Mouse (Mus musculus) midbrain, embryonic 13.5 days (tissue): ENCODE data around the gene Etfbkmt. TPM values are rescaled to one million over a fixed set of nuclear protein-coding genes. Genes with fewer than 3 reads are reported as not detected.
"Not testable (repeated sequence)": the region's sequence is repeated elsewhere in the genome, so short reads cannot be mapped to it uniquely, and the experiment has no call there.

Experiments used
- ATAC-seq: fragments of 200-750 bp; cut with Nextera tagmentation; 2 replicates; pipeline ENCODE4 v1.8.0; 2017; ENCODE audit warnings: mild to moderate bottlenecking, moderate TSS enrichment, moderate library complexity
- H3K27ac ChIP-seq: fragments of 300-500 bp; sonication (generic); 2 replicates; pipeline ENCODE4 v1.5.1; 2015; ENCODE audit warnings: inconsistent platforms, mild to moderate bottlenecking, moderate library complexity
- H3K27me3 ChIP-seq: fragments of 300-500 bp; sonication (generic); 2 replicates; pipeline ENCODE4 v1.6.1; 2015; ENCODE audit warnings: mild to moderate bottlenecking, inconsistent platforms
- H3K36me3 ChIP-seq: fragments of 300-500 bp; sonication (generic); 2 replicates; pipeline ENCODE4 v1.6.1; 2015; ENCODE audit warnings: mild to moderate bottlenecking, inconsistent platforms
- H3K4me1 ChIP-seq: fragments of 300-500 bp; sonication (generic); replicated peaks from 2 replicates; pipeline ENCODE4 v1.6.1; 2015; ENCODE audit warnings: inconsistent platforms
- H3K4me2 ChIP-seq: fragments of 300-500 bp; sonication (generic); replicated peaks from 2 replicates; pipeline ENCODE4 v1.6.1; 2015; ENCODE audit warnings: moderate library complexity, mild to moderate bottlenecking, inconsistent platforms
- H3K4me3 ChIP-seq: fragments of 300-500 bp; sonication (generic); replicated peaks from 2 replicates; pipeline ENCODE4 v1.5.1; 2015; ENCODE audit warnings: mild to moderate bottlenecking, inconsistent platforms
- H3K9ac ChIP-seq: fragments of 300-500 bp; sonication (generic); replicated peaks from 2 replicates; pipeline ENCODE4 v1.6.1; 2015; ENCODE audit warnings: mild to moderate bottlenecking, inconsistent platforms
- H3K9me3 ChIP-seq: fragments of 300-500 bp; sonication (generic); 2 replicates; pipeline ENCODE4 v1.6.1; 2016; ENCODE audit warnings: mild to moderate bottlenecking, inconsistent platforms
- WGBS: fragments of 180-500 bp; shearing (Covaris S2); methylation state at CpG from one replicate; pipeline ENCODE4 v1.1.7; 2015; 5-methylcytosine and 5-hydroxymethylcytosine counted together
- polyA plus RNA-seq: library from polyadenylated mRNA; unstranded; fragments of >200 nt; fragmentation: Nextera tagmentation; extraction: Ambion mirVana; gene quantifications from 2 replicates; pipeline ENCODE4 v1.2.1, GENCODE M21; 2015

Gene Etfbkmt
- polyA plus RNA-seq, 1 experiment from 2014 or later = 6.9 TPM

DNA sequence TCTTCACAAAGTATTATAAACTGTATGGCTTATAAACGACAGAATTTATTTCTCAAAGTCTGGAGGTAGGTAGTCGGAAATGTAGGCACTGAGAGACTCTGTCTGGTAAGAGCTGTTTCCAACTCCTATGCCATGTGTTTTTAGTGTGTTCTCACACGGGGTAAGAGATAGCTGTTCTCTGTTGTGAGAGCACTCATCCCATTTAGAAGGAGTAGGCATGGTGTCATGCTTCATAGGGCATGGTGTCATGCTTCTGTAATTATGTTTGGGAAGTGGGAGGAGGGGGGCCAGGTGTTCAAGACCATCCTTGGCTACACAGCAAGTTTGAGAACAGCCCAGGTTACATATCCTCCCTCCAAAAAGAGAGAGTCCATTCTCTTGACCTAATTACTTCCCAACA, 32.0 kb upstream of the Etfbkmt start:
- Histone ChIP-seq H3K4me3 (no peak overlapping the region), H3K36me3 (no peaks in the 10 kb centered on the region), H3K4me1 (no peaks in the 10 kb centered on the region), H3K27me3 (no peaks in the 10 kb centered on the region), H3K4me2 (no peak overlapping the region), H3K9ac (no peak overlapping the region), H3K27ac (no peak overlapping the region), H3K9me3 (no peaks in the 10 kb centered on the region)
- no peak for ATAC-seq
- whole genome bisulfite sequencing = 77% methylated on average over 3 of the region's 3 CpGs

DNA sequence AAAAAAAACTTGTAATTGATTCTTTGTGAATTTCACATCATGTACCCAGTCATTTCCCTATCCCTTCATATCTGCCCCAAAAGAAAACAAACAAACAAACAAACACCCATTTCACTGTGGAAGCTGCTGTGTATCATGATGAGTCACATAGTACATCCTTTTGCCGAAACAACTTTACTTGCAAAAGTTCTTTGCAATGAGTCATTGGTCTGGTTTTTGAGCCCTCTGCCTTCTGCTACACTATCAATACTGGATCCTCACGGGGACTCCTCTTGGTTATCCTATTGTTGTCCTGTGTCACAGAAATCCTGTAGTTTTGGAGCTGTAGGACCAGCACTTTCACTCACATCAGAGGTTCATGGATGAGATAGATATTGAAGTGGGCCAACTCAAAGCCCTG, 30.7 kb upstream of the Etfbkmt start:
- Histone ChIP-seq H3K27ac (no peak overlapping the region), H3K27me3 (no peaks in the 10 kb centered on the region), H3K4me2 (no peak overlapping the region), H3K9ac (no peak overlapping the region), H3K4me1 (no peaks in the 10 kb centered on the region), H3K36me3 (no peaks in the 10 kb centered on the region), H3K4me3 (no peak overlapping the region), H3K9me3 (no peaks in the 10 kb centered on the region)
- WGBS = 85% methylated on average over 2 of the region's 2 CpGs
- no peak for ATAC-seq

DNA sequence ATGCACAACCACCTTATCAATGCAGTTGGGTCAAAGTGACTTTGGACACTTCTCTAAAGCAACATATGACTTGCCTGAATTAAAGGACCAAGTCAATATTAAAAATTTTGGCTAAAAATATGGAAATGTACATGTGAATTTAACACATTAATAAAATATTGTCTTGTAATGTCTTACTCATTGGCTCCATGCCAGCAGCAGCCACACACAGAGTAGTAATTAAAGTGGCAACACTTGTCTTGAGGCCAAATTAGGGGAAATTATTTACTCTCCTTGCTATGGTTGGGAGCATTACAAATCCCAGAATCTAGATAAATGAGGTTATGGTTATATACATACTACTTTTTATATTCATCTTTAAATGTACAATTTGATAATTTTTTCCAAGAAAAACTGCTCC, 22.7 kb upstream of the Etfbkmt start:
- H3K4me2 ChIP-seq = no peak overlapping the region
- no peaks in the 10 kb centered on the region for H3K9me3 ChIP-seq
- no peaks in the 10 kb centered on the region for H3K27me3 ChIP-seq
- ATAC-seq = no peak
- H3K36me3 ChIP-seq = no peaks in the 10 kb centered on the region
- no peak overlapping the region for H3K9ac ChIP-seq
- H3K27ac ChIP-seq = no peak overlapping the region
- no peak overlapping the region for H3K4me3 ChIP-seq
- no peaks in the 10 kb centered on the region for H3K4me1 ChIP-seq

DNA sequence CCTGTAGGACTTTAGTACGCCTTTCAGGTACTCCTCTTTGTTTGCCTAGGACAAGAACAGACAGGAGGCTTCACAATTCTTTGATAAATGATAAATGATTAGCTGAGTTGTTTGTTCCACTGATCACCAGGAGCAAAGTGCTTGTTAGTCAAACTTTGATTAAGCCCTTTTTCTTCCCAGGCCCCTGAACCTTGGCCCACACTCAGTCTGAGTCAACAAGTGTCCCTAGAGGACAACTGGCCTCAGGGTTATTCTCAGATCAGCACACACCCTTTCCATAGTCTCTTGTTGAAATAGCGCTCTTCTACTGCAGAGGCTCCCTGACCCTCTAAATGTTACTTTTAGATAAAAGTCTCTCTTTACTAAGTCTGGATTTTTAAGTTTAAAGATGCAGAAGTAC, 20.7 kb upstream of the Etfbkmt start:
- no peak overlapping the region for H3K27ac ChIP-seq
- no peak overlapping the region for H3K4me3 ChIP-seq
- H3K27me3 ChIP-seq = no peaks in the 10 kb centered on the region
- H3K36me3 ChIP-seq = no peaks in the 10 kb centered on the region
- no peak overlapping the region for H3K9ac ChIP-seq
- no peaks in the 10 kb centered on the region for H3K4me1 ChIP-seq
- WGBS = 67% methylated on average over 2 of the region's 2 CpGs
- H3K9me3 ChIP-seq = no peaks in the 10 kb centered on the region
- no peak for ATAC-seq
- no peak overlapping the region for H3K4me2 ChIP-seq

DNA sequence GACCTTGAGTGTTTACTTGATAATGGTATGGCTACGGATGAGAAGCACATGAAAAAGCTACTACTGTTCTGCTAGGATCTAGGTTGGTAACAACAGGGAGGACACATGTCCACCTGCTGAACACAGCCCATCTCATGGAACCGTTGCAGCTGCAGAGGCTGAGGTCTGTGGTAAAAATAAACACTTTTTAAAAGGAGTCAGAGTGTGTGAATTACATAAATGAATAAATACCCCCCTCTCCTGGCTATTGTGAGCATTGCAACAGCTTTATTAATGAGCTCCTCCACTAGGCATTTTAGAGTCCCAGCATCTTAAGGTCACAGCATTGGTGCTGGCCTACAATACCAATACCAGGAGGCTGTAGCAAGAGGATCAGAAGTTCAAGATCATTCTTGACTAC, 19.8 kb upstream of the Etfbkmt start:
- no peaks in the 10 kb centered on the region for H3K4me1 ChIP-seq
- no peaks in the 10 kb centered on the region for H3K9me3 ChIP-seq
- peak; percentile 72; the same call in 1 of the 2 replicates for ATAC-seq
- no peak overlapping the region for H3K27ac ChIP-seq
- no peaks in the 10 kb centered on the region for H3K36me3 ChIP-seq
- H3K9ac ChIP-seq = no peak overlapping the region
- H3K4me2 ChIP-seq = no peak overlapping the region
- H3K27me3 ChIP-seq = no peaks in the 10 kb centered on the region
- no peak overlapping the region for H3K4me3 ChIP-seq
- WGBS = 39% methylated on average over 2 of the region's 2 CpGs

DNA sequence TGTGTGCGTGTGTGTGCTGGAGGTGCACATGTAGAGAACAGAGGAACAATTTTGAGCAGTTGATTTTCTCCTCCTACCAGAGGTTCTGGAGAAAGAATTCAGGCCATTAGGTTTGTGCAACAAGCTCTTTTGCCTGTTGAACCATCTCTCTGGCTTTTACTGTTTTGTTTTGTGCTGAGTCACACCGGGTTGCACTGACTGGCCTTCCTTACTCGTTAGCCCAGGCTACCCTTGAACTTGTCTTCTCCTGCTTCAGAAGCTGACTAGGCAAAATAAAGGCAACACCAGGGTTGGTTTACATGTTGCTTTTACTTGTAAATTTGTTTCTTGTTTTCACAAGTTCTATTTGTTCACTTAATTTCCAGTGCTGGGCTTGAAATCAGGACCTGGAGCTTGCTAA, 16.6 kb upstream of the Etfbkmt start:
- WGBS = 88% methylated on average over 3 of the region's 3 CpGs

DNA sequence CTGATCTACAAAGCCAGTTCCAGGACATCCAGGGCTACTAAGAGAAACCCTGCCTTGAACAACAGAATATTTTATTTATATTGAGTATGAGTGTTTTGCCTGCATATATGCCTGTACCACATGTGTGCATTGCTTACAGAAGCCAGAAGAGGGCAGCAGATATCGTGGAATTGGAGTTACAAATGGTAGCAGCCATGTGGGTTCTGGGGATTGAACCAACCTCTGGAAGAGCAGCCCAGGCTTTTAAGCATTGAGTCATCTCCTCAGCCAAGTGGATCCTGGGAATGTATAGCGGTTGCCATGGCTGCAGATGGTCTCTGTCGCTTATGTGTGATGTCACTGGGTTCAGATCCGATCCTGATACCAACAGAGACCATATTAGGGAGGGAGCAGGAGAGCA, 13.0 kb upstream of the Etfbkmt start:
- Histone ChIP-seq H3K27me3 (no peaks in the 10 kb centered on the region), H3K4me2 (no peak overlapping the region), H3K9ac (no peak overlapping the region), H3K4me3 (no peak overlapping the region), H3K36me3 (no peaks in the 10 kb centered on the region), H3K27ac (no peak overlapping the region), H3K9me3 (no peaks in the 10 kb centered on the region), H3K4me1 (0 out of 2 replicates have a peak, but pooled peaks cover 6% of the 10 kb centered on the region)
- no peak for ATAC-seq
- WGBS = 58% methylated on average over 4 of the region's 4 CpGs

More for the DNA sequence above, 16.6 kb upstream of the Etfbkmt start:
- Histone ChIP-seq H3K9ac (no peak overlapping the region), H3K9me3 (no peaks in the 10 kb centered on the region), H3K27ac (no peak overlapping the region), H3K4me3 (no peak overlapping the region), H3K4me1 (no peaks in the 10 kb centered on the region), H3K36me3 (no peaks in the 10 kb centered on the region), H3K27me3 (no peaks in the 10 kb centered on the region), H3K4me2 (no peak overlapping the region)
- ATAC-seq = no peak

DNA sequence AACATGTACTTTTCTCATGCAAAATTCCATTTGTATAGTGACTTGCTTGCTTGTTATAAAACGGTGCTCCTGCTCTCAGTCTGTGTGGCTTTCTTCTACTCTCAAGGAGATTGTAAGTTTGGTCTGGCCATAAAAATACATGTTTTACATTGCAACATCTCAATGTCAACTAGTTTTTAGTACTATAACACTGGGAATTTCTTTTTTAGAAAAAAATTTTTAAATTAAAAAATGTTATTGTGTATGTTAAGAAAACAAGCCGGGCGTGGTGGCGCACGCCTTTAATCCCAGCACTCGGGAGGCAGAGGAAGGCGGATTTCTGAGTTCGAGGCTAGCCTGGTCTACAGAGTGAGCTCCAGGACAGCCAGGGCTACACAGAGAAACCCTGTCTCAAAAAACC, 9.8 kb upstream of the Etfbkmt start, which contains the start of gene Gm10203:
Gene Gm10203 (plus strand): TSS at position 301 of the 400 bp plus-strand sequence.
- H3K27ac ChIP-seq, H3K36me3 ChIP-seq, H3K9me3 ChIP-seq, ATAC-seq, H3K27me3 ChIP-seq, H3K4me1 ChIP-seq, H3K9ac ChIP-seq, H3K4me3 ChIP-seq, H3K4me2 ChIP-seq: not testable (repeated sequence)
- WGBS = 82% methylated on average over 8 of the region's 8 CpGs

DNA sequence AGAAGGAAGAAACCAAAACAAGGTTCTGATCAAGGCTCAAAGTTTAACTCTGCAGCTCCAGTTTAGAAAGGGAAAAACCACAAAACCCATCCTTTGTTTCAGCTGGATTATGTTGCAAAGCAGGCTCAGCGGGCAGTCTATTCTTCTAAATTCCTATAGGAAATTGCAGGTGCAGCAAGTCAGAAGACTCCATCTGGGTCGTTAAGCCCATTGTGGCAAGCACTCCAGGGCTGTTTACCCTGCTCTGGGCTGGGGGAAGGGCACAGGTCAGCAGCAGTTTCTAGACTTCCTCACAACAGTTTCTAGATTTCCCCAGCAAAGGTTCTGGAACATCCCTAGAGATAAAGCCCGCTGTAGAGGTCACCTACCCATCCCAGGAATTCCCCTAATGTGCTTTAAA, 8.5 kb upstream of the Etfbkmt start:
- Histone ChIP-seq H3K9me3 (no peaks in the 10 kb centered on the region), H3K9ac (no peak overlapping the region)
- WGBS = 13% methylated on average over 3 of the region's 3 CpGs

DNA sequence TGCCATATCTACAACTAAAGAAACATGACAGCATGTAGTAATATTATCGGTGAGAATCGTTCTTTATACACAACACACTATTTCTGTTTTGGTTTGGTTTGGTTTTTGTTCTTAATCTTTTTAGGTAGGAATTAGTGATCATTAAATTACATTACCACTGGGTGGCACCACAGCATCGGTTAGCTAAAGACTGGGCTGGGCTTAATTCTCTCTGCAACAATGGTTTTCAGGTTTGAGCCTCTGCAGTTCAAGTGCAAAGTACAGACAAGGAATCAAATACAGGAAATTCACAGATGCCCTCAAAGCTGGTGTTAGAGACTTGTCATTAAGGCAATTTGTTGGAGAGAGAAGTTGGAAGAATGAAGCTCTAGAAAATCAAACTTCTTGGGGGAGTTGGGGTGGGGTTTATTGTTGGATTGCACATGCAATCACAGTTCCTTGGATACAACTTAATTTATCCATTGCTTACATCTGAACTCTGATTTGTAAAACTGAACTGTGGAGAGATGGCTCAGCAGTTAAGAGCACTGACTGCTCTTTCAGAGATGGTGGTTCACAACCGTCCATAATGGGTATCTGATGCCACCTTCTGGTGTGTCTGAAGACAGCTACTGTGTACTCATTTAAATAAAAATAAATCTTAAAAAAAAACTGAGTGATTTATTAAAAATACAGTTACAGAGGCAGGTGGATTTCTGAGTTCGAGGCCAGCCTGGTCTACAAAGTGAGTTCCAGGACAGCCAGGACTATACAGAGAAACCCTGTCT, 7.2 kb upstream of the Etfbkmt start:
- 0 out of 2 replicates have a peak, but pooled peaks have one; percentile 53 for ATAC-seq
- 34% methylated on average over 5 of the region's 5 CpGs for WGBS

More for the DNA sequence above, 8.5 kb upstream of the Etfbkmt start:
- Histone ChIP-seq H3K27me3 (no peaks in the 10 kb centered on the region), H3K4me3 (no peak overlapping the region), H3K4me2 (no peak overlapping the region), H3K27ac (no peak overlapping the region), H3K4me1 (0 out of 2 replicates have a peak, but pooled peaks cover 6% of the 10 kb centered on the region), H3K36me3 (no peaks in the 10 kb centered on the region)
- no peak for ATAC-seq

DNA sequence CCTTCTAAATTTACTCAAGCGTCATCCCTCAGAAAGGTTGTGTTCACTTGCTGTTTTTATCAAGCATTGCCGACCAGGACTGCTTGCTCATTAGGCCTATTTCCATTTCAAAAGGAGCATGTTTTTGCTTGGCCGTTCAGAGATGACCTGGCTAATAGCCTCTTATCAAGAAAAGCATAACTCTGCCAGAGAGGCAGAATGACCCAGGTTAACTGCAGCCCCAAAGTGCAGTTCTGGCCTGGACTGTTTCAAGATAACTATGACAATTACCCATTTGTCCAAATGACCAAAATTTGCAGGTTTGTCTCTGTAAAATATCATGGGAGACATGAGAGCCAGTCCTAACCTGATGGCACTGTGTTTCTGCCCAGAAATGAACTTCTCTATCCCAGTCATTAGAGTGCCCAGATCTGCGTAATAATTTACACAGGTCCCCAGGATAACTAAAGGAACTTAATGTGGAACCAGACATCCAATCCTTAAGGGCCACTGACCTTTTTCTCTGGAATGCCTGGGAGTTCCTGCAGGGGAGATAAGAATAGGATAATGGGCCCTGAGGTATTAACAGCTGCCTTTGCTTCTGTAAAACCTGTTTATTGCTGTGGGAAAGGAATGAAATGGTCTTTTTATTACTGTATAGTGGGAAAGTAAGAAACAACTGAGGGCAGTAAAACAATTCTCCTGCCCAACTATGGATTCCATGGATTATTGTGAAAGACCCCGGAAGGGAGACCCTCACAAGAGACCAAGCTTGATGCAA, 5.1 kb upstream of the Etfbkmt start:
- Histone ChIP-seq H3K9me3 (no peaks in the 10 kb centered on the region), H3K27me3 (no peaks in the 10 kb centered on the region), H3K9ac (no peak overlapping the region), H3K4me3 (no peak overlapping the region), H3K27ac (no peak overlapping the region), H3K4me2 (no peak overlapping the region), H3K4me1 (0 out of 2 replicates have a peak, but pooled peaks cover 6% of the 10 kb centered on the region), H3K36me3 (no peaks in the 10 kb centered on the region)
- no peak for ATAC-seq
- 20% methylated on average over 5 of the region's 5 CpGs for WGBS

More for the DNA sequence above, 7.2 kb upstream of the Etfbkmt start:
- no peak overlapping the region for H3K9ac ChIP-seq
- H3K9me3 ChIP-seq = no peaks in the 10 kb centered on the region
- no peak overlapping the region for H3K4me2 ChIP-seq
- no peaks in the 10 kb centered on the region for H3K36me3 ChIP-seq
- no peak overlapping the region for H3K27ac ChIP-seq
- H3K27me3 ChIP-seq = no peaks in the 10 kb centered on the region
- H3K4me1 ChIP-seq = 0 out of 2 replicates have a peak, but pooled peaks cover 6% of the 10 kb centered on the region
- no peak overlapping the region for H3K4me3 ChIP-seq

DNA sequence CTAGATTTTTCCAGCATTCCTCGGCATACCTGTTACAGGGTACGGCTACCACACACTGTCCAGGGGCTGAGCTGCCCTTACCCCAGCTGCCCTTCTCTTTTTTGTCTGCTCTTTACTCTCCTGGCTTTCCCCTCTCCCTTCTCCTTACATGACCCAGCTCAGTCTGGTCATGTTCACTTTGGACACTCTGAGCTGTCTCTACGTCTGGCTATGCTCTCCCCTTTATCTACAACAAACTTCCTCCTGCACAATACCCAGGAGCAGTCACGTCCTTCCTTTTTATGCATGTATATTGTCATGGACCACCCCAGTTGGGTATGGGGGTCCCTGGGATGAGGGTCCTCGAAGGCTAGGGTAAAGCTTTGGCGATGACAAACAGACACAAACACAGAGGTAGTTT, 4.0 kb upstream of the Etfbkmt start:
- Histone ChIP-seq H3K4me1 (0 out of 2 replicates have a peak, but pooled peaks cover 6% of the 10 kb centered on the region), H3K27ac (no peak overlapping the region), H3K9ac (no peak overlapping the region), H3K4me2 (no peak overlapping the region), H3K4me3 (no peak overlapping the region), H3K36me3 (no peaks in the 10 kb centered on the region), H3K27me3 (no peaks in the 10 kb centered on the region), H3K9me3 (no peaks in the 10 kb centered on the region)
- ATAC-seq = no peak
- WGBS = 81% methylated on average over 6 of the region's 6 CpGs
